Mouse (Mus musculus) liver, embryonic 14.5 days (tissue): ENCODE measurements around the gene Itgb7.

Source experiments
- CTCF ChIP-seq: IDR thresholded peaks from 2 replicates; pipeline ENCODE4 v1.5.1; 2016; ENCODE audit warnings: antibody characterized with exemption, low read depth, control low read depth
- EP300 ChIP-seq: IDR thresholded peaks from 2 replicates; pipeline ENCODE4 v1.6.1; 2016; ENCODE audit warnings: antibody characterized with exemption, low read depth

DNA sequence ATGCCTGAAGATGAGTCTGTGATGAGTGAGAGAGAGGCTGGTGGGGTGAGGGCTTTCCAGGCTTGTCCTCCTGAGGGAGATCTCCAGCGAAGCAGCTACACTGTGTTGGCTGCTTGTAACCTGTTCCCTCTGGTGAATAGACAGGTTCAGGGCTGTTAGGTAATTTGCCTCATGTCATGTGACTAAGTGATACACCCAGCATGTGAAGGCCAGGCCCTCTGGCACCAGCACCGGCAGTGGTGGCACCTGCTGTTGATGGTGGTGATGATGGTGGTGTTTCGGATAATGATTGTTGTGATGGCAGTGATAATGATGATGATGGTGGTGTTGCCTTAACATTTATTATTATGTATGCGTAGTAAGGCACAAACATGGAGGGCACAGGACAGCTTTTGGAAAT lies 20.9 kb downstream of the Itgb7 start:
- TF ChIP-seq CTCF (no peak), EP300 (no peak)
